Mouse (Mus musculus) bone marrow, adult 2 months (tissue): ENCODE data around the gene Hsd3b7.

Source experiments
- CTCF ChIP-seq: fragments of 200-500 bp; IDR thresholded peaks from 2 replicates; pipeline ENCODE4 v1.5.1; 2011; ENCODE audit warnings: low read length, control low read depth; ENCODE audit not compliant: control insufficient read depth, insufficient read depth
- POLR2A ChIP-seq: fragments of 200-500 bp; IDR thresholded peaks from 2 replicates; pipeline ENCODE4 v1.6.1; 2011; ENCODE audit warnings: low read depth, mild to moderate bottlenecking, control low read depth, low read length, borderline replicate concordance; ENCODE audit not compliant: control insufficient read depth

GRCm38 (mm10) chr7:127763642-127764041 is 36.8 kb upstream of the Hsd3b7 start:
- TF ChIP-seq CTCF (no peak), POLR2A (no peak)
